Mouse (Mus musculus) heart, postnatal 10 days (tissue): ENCODE results near the gene Timm44. TPM values are rescaled to one million over a fixed set of nuclear protein-coding genes. Genes with fewer than 3 reads are reported as not detected.
A peak's percentile ranks its signal among the peaks of the same experiment; 100 is the strongest.

Source experiments
- DNase-seq, 2 experiments: peaks; one replicate each; pipeline ENCODE4 v3.0.0; 2021
- intact Hi-C: fragments of 180-260 bp; cut with DNase I; formaldehyde crosslinking; loops from one replicate; pipeline ENCODE4 v1.15.1; 2025
- total RNA-seq, 2 experiments: library from RNA; stranded (reverse); gene quantifications; 2 replicates each; pipeline ENCODE4 v1.2.3; 2021

The Timm44 gene
- total RNA-seq, 2 experiments from 2014 or later: 107 to 112 TPM

- no peak for DNase-seq
- intact Hi-C loops: no loop called here
These were observed 30.7 kb downstream of the Timm44 start for GRCm38 (mm10) chr8:4245061-4245460.

- no peak for DNase-seq
- intact Hi-C loops: loop anchor here (2.0 kb wide), 1 partner anchor 13 kb away; the partner anchor contains the start of gene Snapc2
These were observed 36.4 kb downstream of the Timm44 start for GRCm38 (mm10) chr8:4239193-4239890.

DNA sequence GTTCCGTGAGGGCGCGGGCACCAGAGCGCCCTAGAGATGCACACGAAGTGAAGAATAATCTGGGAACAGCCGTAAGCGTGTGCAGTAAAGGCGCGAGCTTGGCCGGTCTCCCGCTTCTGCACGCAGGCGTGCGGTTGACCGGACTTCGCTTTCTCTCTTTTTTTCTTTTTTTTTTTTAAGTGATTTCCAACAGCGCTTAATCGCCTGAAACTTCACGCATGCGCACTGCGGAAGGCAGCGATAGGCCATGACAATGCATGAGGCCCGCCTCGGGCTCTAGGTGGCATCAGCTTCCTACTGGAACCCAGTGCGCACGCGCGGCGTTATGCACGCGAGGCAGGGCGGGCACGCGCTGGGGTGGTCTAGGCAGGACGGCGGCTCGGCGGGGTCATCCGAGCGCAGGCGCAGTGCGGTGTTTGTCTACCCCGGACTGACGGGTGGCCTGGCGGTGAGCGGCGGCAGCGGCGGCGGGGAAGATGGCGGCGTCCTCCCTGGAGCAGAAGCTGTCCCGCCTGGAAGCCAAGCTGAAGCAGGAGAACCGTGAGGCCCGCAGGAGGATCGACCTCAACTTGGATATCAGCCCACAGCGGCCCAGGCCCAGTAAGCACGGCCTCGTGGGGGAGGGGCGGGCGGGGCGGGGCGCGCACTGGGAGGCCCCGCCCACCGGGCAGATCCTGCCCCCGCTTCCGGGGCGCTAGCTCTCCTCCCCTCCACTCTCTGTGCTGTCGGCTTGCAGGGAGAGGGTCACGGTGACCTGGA, 37.1 kb downstream of the Timm44 start, which contains the start of the genes Map2k7 and Gm49320:
Map2k7 (plus strand) TSS at position 307 of the 759 bp plus-strand sequence.
Gm49320 (plus strand) TSS at position 432 of the 759 bp plus-strand sequence.
- DNase-seq: peak; percentile 100
- intact Hi-C loops: loop anchor here (2.0 kb wide), 1 partner anchor 14 kb away; the partner anchor contains the start of gene Snapc2

GRCm38 (mm10) chr8:4237814-4238433, 37.8 kb downstream of the Timm44 start:
- DNase-seq: no peak
- intact Hi-C loops: loop anchor here (2.0 kb wide), 1 partner anchor 15 kb away; the partner anchor contains the start of gene Snapc2

GRCm38 (mm10) chr8:4230612-4231351, 44.9 kb downstream of the Timm44 start:
- peak in 1 of 2 experiments; percentile 10 for DNase-seq
- intact Hi-C loops: no loop called here

DNA sequence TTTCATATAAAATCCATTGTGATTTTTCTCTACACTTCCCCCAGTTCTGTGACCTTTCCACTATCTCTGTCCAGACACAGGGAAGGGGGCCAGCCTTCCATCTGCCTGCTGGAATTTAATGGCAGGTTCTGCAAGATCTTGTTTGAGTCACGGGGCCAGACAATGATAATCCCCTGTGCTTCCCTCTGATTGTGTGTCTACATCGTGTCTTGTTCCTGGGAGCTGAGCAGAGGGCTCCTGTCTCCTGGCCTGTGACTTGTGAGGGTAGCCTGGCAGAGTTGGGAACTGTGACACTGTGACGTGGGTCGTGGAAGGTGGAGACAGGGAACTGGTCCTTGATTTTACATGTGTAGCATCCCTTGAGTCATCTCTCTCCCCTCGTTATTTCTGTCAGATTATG, 45.9 kb downstream of the Timm44 start:
- intact Hi-C loops: no loop called here

GRCm38 (mm10) chr8:4227919-4228318, 47.8 kb downstream of the Timm44 start:
- intact Hi-C loops: no loop called here
- no peak for DNase-seq

More for the DNA sequence above, 45.9 kb downstream of the Timm44 start:
- DNase-seq: no peak

- intact Hi-C loops: no loop called here
- no peak for DNase-seq
These were observed 48.9 kb downstream of the Timm44 start, which contains the start of gene Lrrc8e for GRCm38 (mm10) chr8:4226739-4227347. TSS of gene Lrrc8e (plus strand) at chr8:4226827.

DNA sequence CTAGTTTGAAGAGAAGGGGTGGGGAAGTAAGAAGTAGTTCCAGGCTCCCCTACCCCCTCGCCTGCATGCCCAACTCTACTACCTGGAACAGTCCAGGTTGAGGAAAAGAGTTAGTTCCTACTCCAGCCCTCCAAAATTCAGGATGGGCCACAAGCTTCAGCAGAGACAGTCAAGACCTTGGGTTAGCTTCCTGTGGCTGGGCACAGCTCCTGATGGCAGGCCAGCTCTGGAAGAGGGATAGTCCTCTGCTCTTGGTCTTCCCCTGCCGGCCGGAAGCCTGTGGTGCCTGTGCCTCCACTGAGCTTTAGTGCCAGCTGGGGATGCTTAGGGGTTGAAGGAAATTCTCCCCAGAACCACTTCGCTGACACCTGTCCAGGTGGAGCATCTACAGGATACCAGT, 49.4 kb downstream of the Timm44 start:
- intact Hi-C loops: no loop called here
- DNase-seq: no peak

GRCm38 (mm10) chr8:4222059-4222458, 53.7 kb downstream of the Timm44 start:
- intact Hi-C loops: no loop called here
- DNase-seq: no peak

- no peak for DNase-seq
- intact Hi-C loops: no loop called here
These were observed 56.1 kb downstream of the Timm44 start for GRCm38 (mm10) chr8:4219617-4220016.

GRCm38 (mm10) chr8:4216791-4217621, 58.7 kb downstream of the Timm44 start, which contains the start of gene Prr36:
TSS of gene Prr36 (minus strand) at chr8:4217459.
- DNase-seq: peak in 1 of 2 experiments; percentile 4

DNA sequence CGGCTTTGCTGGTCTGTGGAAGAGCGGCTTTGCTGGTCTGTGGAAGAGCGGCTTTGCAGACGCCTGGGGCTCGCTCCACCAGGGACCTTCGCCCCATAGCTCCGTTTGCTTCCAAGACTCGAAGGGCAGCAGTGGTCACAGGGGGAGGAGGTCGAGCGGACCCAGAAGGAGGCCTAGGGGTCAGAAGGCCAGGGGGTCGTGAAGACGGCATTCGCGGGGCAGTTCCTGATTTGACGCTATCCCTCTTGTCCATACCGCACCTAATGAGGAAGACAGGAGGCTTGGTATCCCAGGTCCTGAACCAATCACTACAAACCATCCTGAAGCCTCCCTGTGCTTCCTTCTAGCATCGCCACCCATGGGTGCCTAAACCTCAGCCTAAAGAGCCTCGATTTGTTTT, 59.4 kb downstream of the Timm44 start:
- intact Hi-C loops: no loop called here
- DNase-seq: no peak

More at GRCm38 (mm10) chr8:4216791-4217621, 58.7 kb downstream of the Timm44 start, which contains the start of gene Prr36:
- intact Hi-C loops: no loop called here

- peak; percentile 39 to 49 for DNase-seq
- intact Hi-C loops: no loop called here
These were observed 61.4 kb downstream of the Timm44 start for GRCm38 (mm10) chr8:4214006-4214980.

- peak; percentile 42 to 57 for DNase-seq
- intact Hi-C loops: no loop called here
These were observed 62.3 kb downstream of the Timm44 start for GRCm38 (mm10) chr8:4213210-4214005.

DNA sequence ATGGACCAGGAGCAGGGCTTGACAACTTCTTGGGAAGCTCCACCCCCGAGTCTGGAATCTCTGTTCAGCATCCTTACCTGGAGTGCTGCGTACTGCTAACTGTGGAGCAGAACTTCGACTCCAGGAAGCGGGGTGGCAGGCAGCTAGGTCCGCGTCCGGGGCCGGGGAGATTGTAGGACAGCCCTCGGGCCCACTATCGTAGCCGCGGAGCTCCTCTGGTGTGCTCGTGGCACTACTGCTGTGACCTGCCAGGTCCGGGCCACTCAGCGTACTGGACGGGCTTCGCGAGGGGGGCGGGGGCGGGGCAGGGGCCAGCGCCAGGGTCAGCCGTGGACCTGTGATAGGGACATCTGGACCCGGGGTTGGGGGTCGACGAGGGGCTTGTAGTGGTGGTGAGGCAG, 62.9 kb downstream of the Timm44 start:
- no peak for DNase-seq
- intact Hi-C loops: no loop called here

DNA sequence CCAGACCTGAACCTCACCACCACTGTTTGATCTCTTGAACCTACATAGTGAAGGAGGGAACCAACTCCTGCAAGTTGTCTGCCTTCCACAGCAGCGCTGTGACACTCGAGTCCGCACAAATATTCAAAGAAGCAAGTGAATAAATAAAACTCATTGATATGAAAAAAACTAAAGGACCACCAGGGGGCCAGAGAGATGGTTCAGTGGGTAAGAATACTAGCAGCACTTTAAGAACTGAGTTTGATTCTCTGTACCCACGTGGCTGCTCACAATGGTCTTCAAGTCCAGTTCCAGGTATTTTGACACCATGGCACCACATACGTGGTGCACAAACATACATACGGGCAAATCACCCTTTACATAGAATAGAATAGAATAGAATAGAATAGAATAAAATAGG, 64.6 kb downstream of the Timm44 start:
- intact Hi-C loops: no loop called here
- DNase-seq: no peak
